Mouse (Mus musculus) neural tube, embryonic 12.5 days (tissue): Measurements from ENCODE around the gene Parp8. TPM values are rescaled to one million over a fixed set of nuclear protein-coding genes. Genes with fewer than 3 reads are reported as not detected.
A peak's percentile ranks its signal among the peaks of the same experiment; 100 is the strongest.
"Not testable (repeated sequence)": the region's sequence is repeated elsewhere in the genome, so short reads cannot be mapped to it uniquely, and the experiment has no call there.

Experiments
- ATAC-seq: fragments of 200-750 bp; cut with Nextera tagmentation; 2 replicates; pipeline ENCODE4 v1.8.0; 2017; ENCODE audit warnings: low read depth, mild to moderate bottlenecking, moderate TSS enrichment, moderate library complexity; ENCODE audit not compliant: low FRiP score
- H3K27ac ChIP-seq: fragments of 300-500 bp; sonication (generic); 2 replicates; pipeline ENCODE4 v1.5.1; 2016
- H3K27me3 ChIP-seq: fragments of 300-500 bp; sonication (generic); replicated peaks from 2 replicates; pipeline ENCODE4 v1.6.1; 2016; ENCODE audit warnings: mild to moderate bottlenecking
- H3K36me3 ChIP-seq: fragments of 300-500 bp; sonication (generic); 2 replicates; pipeline ENCODE4 v1.6.1; 2016; ENCODE audit warnings: mild to moderate bottlenecking
- H3K4me1 ChIP-seq: fragments of 300-500 bp; sonication (generic); 2 replicates; pipeline ENCODE4 v1.6.1; 2016
- H3K4me2 ChIP-seq: fragments of 300-500 bp; sonication (generic); replicated peaks from 2 replicates; pipeline ENCODE4 v1.6.1; 2016; ENCODE audit warnings: mild to moderate bottlenecking
- H3K4me3 ChIP-seq: fragments of 300-500 bp; sonication (generic); 2 replicates; pipeline ENCODE4 v1.5.1; 2016
- H3K9ac ChIP-seq: fragments of 300-500 bp; sonication (generic); 2 replicates; pipeline ENCODE4 v1.6.1; 2016; ENCODE audit warnings: mild to moderate bottlenecking
- H3K9me3 ChIP-seq: fragments of 300-500 bp; sonication (generic); 2 replicates; pipeline ENCODE4 v1.6.1; 2016; ENCODE audit warnings: mild to moderate bottlenecking
- WGBS: fragments of 180-500 bp; shearing (Covaris S2); methylation state at CpG from one replicate; pipeline ENCODE4 v1.1.7; 2016; 5-methylcytosine and 5-hydroxymethylcytosine counted together
- polyA plus RNA-seq: library from polyadenylated mRNA; unstranded; fragments of >200 nt; fragmentation: Nextera tagmentation; extraction: Ambion mirVana; gene quantifications from 2 replicates; pipeline ENCODE4 v1.2.1, GENCODE M21; 2016

Parp8 gene
- polyA plus RNA-seq, 1 experiment from 2014 or later: 17.3 TPM

DNA sequence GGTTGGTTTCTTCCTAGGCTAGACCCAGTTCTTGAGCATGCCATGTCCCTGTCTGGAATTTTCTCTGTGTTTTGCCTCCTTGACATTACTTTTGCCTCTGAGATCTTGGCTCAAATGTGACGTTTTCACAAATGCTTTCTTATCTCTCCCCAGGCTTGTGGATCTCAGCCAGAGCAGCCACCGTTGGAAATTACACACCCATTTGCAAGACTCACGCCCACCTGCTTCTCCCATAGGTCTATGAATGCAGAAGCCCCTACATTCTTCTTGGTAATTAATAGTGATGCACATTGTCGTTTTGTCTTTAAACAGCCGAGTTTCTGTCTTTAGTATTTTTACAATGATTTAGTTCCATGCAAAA is 77.1 kb downstream of the Parp8 start:
- Histone ChIP-seq H3K9me3 (no peaks in the 10 kb centered on the region), H3K4me2 (no peak overlapping the region), H3K27ac (no peak overlapping the region), H3K36me3 (no peaks in the 10 kb centered on the region), H3K4me3 (no peak overlapping the region), H3K4me1 (no peaks in the 10 kb centered on the region), H3K9ac (no peak overlapping the region), H3K27me3 (no peaks in the 10 kb centered on the region)
- WGBS: 75% methylated on average over 5 of the region's 5 CpGs
- ATAC-seq: no peak

DNA sequence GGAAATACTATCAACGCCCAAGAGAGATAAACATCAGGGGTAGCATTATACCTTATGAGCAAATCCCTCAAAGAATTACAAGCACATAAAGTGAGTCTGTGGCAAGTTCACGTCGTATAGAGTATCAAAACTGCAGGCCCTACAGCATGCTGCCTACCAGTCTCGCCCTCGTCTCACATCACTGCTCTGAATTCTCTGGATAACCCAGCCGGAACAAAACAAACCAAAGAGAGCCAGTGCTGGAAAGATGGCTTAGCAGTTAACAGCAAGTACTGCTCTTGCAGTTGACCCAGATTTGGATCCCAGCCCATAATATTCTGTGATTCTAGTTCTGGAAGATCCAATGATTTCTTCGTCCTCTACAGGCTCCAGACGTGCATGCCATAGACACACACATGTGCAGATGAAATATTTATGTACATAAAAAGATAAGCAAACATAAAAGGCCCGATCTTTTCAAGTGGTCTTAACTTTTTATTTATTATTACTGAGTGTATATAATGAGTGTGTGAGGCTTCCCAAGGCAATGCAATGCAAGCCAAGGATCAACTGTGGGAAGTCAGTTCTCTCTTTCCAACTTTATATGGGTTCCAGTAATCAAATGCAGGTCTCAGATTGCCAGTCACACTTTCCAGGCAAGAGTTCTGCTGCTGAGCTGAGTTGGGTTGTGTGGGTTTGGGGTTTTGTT is 77.6 kb downstream of the Parp8 start:
- Histone ChIP-seq H3K27me3 (no peaks in the 10 kb centered on the region), H3K4me3 (no peak overlapping the region), H3K27ac (no peak overlapping the region), H3K4me2 (no peak overlapping the region), H3K36me3 (no peaks in the 10 kb centered on the region), H3K4me1 (no peaks in the 10 kb centered on the region), H3K9me3 (no peaks in the 10 kb centered on the region), H3K9ac (no peak overlapping the region)
- WGBS: 81% methylated on average over 9 of the region's 9 CpGs
- no peak for ATAC-seq

DNA sequence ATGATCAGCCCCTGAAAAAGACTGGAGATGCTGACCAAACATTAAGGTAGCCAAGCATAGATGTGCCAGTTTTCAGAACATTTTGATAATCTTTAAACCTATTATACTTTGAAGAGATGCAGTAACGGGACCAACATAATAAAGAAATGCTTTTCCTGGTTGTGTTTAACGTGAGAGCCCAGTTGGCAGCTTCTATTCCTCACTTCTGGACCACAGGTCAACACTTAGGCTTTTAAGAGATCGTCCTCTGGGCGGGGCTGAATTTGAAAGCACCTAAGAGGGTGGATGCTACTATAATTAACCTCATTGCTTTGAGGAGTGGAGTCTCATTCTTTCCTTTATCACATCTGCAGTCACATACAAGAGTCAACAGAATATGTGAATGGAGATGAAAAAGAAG is 78.8 kb downstream of the Parp8 start:
- H3K4me3 ChIP-seq: no peak overlapping the region
- H3K9me3 ChIP-seq: no peaks in the 10 kb centered on the region
- no peak for ATAC-seq
- no peak overlapping the region for H3K4me2 ChIP-seq
- no peak overlapping the region for H3K27ac ChIP-seq
- H3K36me3 ChIP-seq: no peaks in the 10 kb centered on the region
- no peaks in the 10 kb centered on the region for H3K27me3 ChIP-seq
- no peak overlapping the region for H3K9ac ChIP-seq
- 79% methylated on average over 4 of the region's 4 CpGs for WGBS
- H3K4me1 ChIP-seq: no peaks in the 10 kb centered on the region

DNA sequence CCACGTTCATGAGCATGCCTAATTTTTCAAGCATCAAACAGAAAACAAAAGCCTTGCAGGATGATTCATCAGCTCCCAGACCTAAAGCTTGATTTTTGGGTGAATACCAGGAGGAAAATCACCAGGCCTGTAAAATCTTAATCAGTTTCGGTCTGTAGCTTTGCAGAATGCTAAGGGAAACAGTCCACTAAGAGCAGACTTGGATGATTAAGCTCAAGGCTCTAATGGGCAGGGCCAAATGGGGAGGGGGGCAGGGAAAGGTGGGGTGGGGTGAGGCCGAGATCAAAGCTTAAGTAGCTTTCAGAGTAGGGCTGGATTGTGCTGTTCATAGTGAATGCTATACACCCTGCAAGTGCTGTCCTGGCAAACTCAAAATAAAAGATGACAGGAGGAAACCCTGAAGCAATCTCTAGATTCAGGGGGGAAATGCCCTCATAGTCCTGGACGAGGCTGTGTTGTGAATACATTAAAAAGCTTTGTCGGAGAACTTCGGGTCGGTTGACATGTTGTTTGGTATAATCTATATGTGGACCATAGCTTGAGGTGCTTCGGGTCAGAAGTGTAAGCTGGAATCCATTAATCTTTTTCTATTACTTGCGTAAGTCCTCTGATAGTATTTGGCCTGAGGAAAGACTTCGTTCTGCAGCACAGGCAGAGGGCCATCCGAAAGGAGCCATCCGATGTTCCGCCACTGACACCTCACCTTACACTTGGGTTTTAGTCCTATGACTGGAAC is 83.9 kb downstream of the Parp8 start:
- peak; percentile 44; the same call in 1 of the 2 replicates for ATAC-seq
- H3K27ac ChIP-seq: no peak overlapping the region

DNA sequence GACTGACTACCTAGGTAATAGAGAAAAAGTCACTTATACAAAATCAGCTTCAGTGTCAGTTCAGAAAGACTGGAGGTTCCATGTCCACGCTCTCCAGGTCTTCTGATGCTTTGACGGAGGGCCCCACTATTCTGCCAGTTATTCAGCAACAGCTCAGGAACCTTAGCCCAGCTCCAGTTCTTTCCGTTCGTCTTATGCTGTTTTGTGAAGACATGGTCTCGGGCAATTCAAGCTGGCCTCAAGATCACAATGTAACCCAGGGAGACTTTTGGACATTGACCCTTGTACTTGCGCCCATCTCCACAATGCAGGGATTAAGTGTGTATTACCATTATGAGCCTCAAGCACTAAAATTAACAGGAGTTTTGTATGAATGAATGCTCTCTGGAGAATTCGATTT is 84.6 kb downstream of the Parp8 start:
- H3K27ac ChIP-seq: no peak overlapping the region
- H3K36me3 ChIP-seq: no peaks in the 10 kb centered on the region
- no peak overlapping the region for H3K9ac ChIP-seq
- no peak overlapping the region for H3K4me3 ChIP-seq
- H3K4me2 ChIP-seq: no peak overlapping the region
- no peaks in the 10 kb centered on the region for H3K27me3 ChIP-seq
- peaks cover 3% of the 10 kb centered on the region; the same call in 1 of the 2 replicates for H3K4me1 ChIP-seq
- no peak for ATAC-seq
- H3K9me3 ChIP-seq: no peaks in the 10 kb centered on the region
- 72% methylated on average over 7 of the region's 7 CpGs for WGBS

More for the DNA sequence above, 83.9 kb downstream of the Parp8 start:
- no peaks in the 10 kb centered on the region for H3K9me3 ChIP-seq
- H3K4me1 ChIP-seq: peaks cover 3% of the 10 kb centered on the region; the same call in 1 of the 2 replicates
- H3K4me3 ChIP-seq: no peak overlapping the region
- no peak overlapping the region for H3K9ac ChIP-seq
- H3K36me3 ChIP-seq: no peaks in the 10 kb centered on the region
- no peak overlapping the region for H3K4me2 ChIP-seq
- 68% methylated on average over 13 of the region's 13 CpGs for whole genome bisulfite sequencing
- H3K27me3 ChIP-seq: no peaks in the 10 kb centered on the region

DNA sequence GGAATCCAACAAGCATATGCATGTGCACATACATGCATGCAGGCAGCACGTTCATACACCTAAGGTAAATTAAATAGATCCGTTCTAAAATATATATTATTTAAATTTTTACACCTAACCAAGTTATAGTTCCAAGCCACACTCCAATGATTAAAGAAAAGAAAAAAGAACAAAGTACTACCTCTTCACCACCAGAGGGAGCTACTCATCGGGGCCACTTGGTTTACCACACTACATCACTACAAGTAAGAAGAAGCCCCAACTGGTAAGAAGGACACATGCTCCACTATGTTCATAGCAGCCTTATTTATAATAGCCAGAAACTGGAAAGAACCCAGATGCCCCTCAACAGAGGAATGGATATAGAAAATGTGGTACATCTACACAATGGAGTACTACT is 88.3 kb downstream of the Parp8 start:
- H3K27me3 ChIP-seq, H3K9me3 ChIP-seq, H3K36me3 ChIP-seq, H3K4me2 ChIP-seq, H3K27ac ChIP-seq, H3K9ac ChIP-seq, H3K4me1 ChIP-seq, H3K4me3 ChIP-seq, ATAC-seq: not testable (repeated sequence)
- WGBS: 90% methylated on average over 3 of the region's 3 CpGs

DNA sequence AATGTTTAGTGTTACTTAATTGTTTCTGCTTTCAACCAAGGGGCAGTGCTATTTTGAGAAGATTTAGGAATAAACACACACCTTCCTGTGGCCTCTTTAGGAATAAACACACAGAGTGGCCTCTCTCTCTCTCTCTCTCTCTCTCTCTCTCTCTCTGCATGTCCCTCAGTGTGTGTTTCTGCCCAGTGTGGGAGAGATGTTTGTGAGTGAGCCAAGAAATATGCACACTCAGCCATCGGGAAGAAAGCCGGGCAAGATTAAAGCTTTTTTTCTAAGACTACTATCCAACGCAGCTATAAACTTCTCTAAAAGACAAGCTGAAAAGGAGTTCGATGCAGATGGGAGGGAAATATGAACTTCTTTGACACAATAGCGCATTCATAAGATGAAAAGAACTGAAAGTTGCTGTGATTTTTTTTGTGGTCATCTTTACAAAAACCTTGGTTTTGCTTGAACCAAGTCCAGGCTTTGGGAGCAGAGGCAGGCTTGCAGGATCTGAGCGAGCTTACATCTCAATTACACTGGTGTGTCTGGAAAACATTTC is 107.9 kb downstream of the Parp8 start:
- Histone ChIP-seq H3K9ac (no peak overlapping the region), H3K9me3 (no peaks in the 10 kb centered on the region), H3K36me3 (no peaks in the 10 kb centered on the region), H3K4me1 (no peaks in the 10 kb centered on the region), H3K27me3 (no peaks in the 10 kb centered on the region), H3K4me2 (no peak overlapping the region), H3K4me3 (no peak overlapping the region), H3K27ac (no peak overlapping the region)
- no peak for ATAC-seq
- WGBS: 82% methylated on average over 6 of the region's 6 CpGs

DNA sequence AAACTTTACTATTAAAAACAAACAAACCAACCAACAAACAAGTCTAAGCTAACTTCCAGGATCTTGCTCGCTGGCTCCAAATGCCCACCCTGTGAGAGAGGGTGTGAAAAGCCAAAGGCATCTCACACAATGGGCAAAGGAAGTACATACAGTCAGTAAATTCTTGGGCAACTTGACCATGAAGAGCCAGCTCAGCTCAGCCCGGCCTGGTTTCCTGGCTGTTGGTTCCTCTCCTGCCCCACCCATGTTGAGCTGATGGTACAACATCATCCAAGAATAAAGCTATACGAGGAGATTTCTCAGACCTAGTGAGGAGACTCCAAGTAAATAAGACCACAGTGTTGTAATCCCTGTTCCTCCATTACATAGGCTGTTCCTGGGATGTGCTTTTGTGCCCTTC is 117.1 kb downstream of the Parp8 start:
- H3K27ac ChIP-seq: no peak overlapping the region
- H3K4me2 ChIP-seq: no peak overlapping the region
- no peaks in the 10 kb centered on the region for H3K4me1 ChIP-seq
- no peaks in the 10 kb centered on the region for H3K36me3 ChIP-seq
- H3K9me3 ChIP-seq: no peaks in the 10 kb centered on the region
- no peak for ATAC-seq
- WGBS: 86% methylated on average over 3 of the region's 3 CpGs
- H3K9ac ChIP-seq: no peak overlapping the region
- no peaks in the 10 kb centered on the region for H3K27me3 ChIP-seq
- H3K4me3 ChIP-seq: no peak overlapping the region

DNA sequence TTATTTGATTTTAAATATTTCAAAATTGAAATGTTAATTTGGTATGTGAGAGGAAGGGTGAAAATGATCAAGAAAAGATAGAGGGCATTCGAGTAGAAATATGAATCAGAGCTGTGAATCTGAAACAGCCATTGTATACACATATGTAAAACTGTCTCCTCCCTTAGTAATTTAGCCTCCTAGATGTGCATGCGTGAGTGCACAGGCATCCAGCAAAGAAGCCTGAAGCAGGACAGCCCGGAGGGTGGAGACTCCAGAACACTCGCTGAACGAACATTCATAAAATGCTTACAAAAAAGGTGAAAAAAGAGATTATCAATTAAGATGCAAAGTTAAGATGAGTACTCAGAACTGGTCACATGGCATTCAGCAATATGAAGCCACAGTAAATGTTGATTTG is 121.9 kb downstream of the Parp8 start:
- ATAC-seq: no peak
- H3K36me3 ChIP-seq: no peaks in the 10 kb centered on the region

DNA sequence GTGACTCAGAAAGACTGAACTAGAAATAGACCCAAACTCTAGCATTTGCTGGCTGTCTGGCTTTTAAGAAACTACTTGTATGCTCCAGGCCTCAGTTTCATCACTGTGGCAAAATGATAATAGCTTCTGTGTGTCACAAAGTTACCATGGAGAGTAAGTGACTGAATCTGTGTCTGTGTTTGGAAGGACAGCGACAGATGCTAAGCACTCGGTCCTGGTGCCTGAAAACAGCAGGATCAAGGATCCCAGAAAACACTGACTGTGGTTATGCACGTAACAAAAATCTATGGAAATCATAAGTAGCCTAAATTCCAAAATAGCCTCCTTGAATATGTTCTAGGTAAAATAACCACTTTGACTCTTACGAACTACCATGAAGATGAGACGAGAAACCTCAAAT is 126.9 kb downstream of the Parp8 start:
- WGBS: 93% methylated on average over 5 of the region's 5 CpGs
- H3K27ac ChIP-seq: no peak overlapping the region
- peaks cover 6% of the 10 kb centered on the region for H3K36me3 ChIP-seq
- no peak overlapping the region for H3K9ac ChIP-seq
- ATAC-seq: no peak
- no peak overlapping the region for H3K4me2 ChIP-seq
- H3K4me3 ChIP-seq: no peak overlapping the region
- H3K9me3 ChIP-seq: no peaks in the 10 kb centered on the region
- H3K4me1 ChIP-seq: no peaks in the 10 kb centered on the region
- no peaks in the 10 kb centered on the region for H3K27me3 ChIP-seq

More for the DNA sequence above, 121.9 kb downstream of the Parp8 start:
- no peaks in the 10 kb centered on the region for H3K4me1 ChIP-seq
- no peak overlapping the region for H3K9ac ChIP-seq
- H3K4me3 ChIP-seq: no peak overlapping the region
- H3K27ac ChIP-seq: no peak overlapping the region
- no peak overlapping the region for H3K4me2 ChIP-seq
- 86% methylated on average over 5 of the region's 5 CpGs for WGBS
- H3K9me3 ChIP-seq: no peaks in the 10 kb centered on the region
- no peaks in the 10 kb centered on the region for H3K27me3 ChIP-seq

DNA sequence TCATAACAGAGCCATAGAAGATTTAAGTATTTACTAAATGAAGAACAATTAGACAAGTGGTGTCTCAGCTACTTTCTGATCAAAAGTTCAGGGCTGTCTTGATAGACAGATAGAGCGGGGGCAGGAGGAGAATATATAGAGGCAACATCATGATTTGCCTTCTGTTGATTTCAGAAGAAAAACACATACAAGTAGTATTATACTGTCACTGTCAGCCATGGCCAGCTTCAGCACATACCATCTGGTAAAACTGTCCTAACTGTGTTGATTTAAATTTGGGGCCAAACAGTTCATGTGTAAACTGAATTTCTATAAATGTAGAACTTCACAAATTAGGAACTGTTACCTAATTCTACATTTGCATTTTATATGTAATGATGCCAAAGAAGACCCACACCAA is 127.6 kb downstream of the Parp8 start:
- Histone ChIP-seq H3K36me3 (peaks cover 6% of the 10 kb centered on the region), H3K27me3 (no peaks in the 10 kb centered on the region), H3K27ac (no peak overlapping the region), H3K4me2 (no peak overlapping the region), H3K4me3 (no peak overlapping the region), H3K9me3 (no peaks in the 10 kb centered on the region), H3K9ac (no peak overlapping the region), H3K4me1 (no peaks in the 10 kb centered on the region)
- ATAC-seq: no peak
- WGBS: 98% methylated on average over 1 of the region's 1 CpGs

DNA sequence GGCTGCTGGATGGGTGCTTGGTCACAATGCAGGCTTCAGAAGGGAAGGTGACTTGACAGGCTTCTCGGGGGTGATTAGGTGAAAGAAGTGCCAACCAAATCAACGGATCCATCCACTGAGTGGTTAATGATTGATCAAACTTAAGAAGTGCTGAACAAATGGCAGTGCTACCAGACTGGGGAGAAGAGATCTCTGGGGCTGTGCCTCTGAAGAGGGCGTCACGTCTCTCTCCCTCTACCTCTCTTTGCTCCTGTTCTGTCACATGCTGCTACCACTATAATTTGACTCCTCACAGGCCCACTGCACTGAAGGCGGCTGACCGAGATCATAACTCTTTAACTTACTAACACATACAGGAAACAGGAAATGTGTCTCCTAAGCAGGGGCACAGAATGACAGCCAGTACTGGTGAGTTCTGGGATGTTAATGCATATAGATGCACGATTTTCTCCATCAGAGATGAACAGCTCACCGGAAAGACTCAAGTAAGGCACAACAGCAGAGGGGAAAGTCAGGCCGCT is 140.9 kb downstream of the Parp8 start:
- Histone ChIP-seq H3K9me3 (no peaks in the 10 kb centered on the region), H3K4me1 (0 out of 2 replicates have a peak, but pooled peaks cover 3% of the 10 kb centered on the region), H3K27ac (no peak overlapping the region), H3K4me3 (no peak overlapping the region), H3K36me3 (no peaks in the 10 kb centered on the region), H3K4me2 (no peak overlapping the region), H3K9ac (no peak overlapping the region), H3K27me3 (no peaks in the 10 kb centered on the region)
- no peak for ATAC-seq
- 66% methylated on average over 9 of the region's 9 CpGs for WGBS
